Mouse (Mus musculus): Measurements from ENCODE around the gene Cfap299. TPM values are rescaled to one million over a fixed set of nuclear protein-coding genes. Genes with fewer than 3 reads are reported as not detected.

The Cfap299 gene
- polyA plus RNA-seq, 1 experiment from 2014 or later: not detected

GRCm38 (mm10) chr5:98806492-98806891 is 477.4 kb downstream of the Cfap299 start:
- no peak for ATAC-seq (replicated peaks; ENCODE audit: insufficient number of reproducible peaks, low FRiP score, low TSS enrichment)
- H3K4me2 ChIP-seq: no peak overlapping the region
- 85% methylated on average over 4 of the region's 4 CpGs for WGBS (ENCODE audit: insufficient replicate concordance)
- H3K9me3 ChIP-seq (replicated peaks; ENCODE audit: control insufficient read depth, low read length): no peaks in the 10 kb centered on the region
- H3K9ac ChIP-seq (ENCODE audit: low read depth, low read length): no peak overlapping the region
- H3K4me1 ChIP-seq (ENCODE audit: control insufficient read depth, insufficient read depth, low read length): no peaks in the 10 kb centered on the region
- H3K27me3 ChIP-seq (ENCODE audit: control insufficient read depth, insufficient read depth, low read length): no peaks in the 10 kb centered on the region
- no peak overlapping the region for H3K27ac ChIP-seq (ENCODE audit: low read depth, low read length)
- no peak overlapping the region for H3K4me3 ChIP-seq (ENCODE audit: low read depth, low read length)
- no peaks in the 10 kb centered on the region for H3K36me3 ChIP-seq (ENCODE audit: control insufficient read depth, insufficient read depth, low read length)

DNA sequence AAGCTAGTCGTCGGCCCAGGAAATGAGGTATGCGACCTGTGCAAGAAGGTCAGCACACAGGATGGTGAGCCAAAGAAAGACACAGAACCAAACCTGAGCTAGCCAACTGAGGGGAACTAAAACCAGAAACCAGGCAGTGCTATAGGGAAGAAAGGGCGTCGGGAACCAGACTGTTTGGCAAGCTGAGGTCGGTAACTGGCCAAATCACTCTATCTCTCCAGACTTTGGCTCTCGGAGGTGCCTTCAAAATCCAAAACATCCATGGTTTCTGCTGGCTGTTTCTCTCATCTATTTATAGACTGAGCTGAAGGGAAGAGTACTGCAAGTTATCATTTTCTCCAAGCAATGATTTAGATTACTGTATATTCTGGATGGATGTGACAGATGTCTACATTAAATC is 477.9 kb downstream of the Cfap299 start:
- no peak overlapping the region for H3K27ac ChIP-seq (ENCODE audit: low read depth, low read length)
- H3K4me3 ChIP-seq (ENCODE audit: low read depth, low read length): no peak overlapping the region
- WGBS (ENCODE audit: insufficient replicate concordance): 78% methylated on average over 7 of the region's 7 CpGs
- H3K9ac ChIP-seq (ENCODE audit: low read depth, low read length): no peak overlapping the region
- no peak for ATAC-seq (replicated peaks; ENCODE audit: insufficient number of reproducible peaks, low FRiP score, low TSS enrichment)
- H3K27me3 ChIP-seq (ENCODE audit: control insufficient read depth, insufficient read depth, low read length): no peaks in the 10 kb centered on the region
- no peaks in the 10 kb centered on the region for H3K9me3 ChIP-seq (replicated peaks; ENCODE audit: control insufficient read depth, low read length)
- H3K36me3 ChIP-seq (ENCODE audit: control insufficient read depth, insufficient read depth, low read length): no peaks in the 10 kb centered on the region
- H3K4me1 ChIP-seq (ENCODE audit: control insufficient read depth, insufficient read depth, low read length): no peaks in the 10 kb centered on the region
- no peak overlapping the region for H3K4me2 ChIP-seq

DNA sequence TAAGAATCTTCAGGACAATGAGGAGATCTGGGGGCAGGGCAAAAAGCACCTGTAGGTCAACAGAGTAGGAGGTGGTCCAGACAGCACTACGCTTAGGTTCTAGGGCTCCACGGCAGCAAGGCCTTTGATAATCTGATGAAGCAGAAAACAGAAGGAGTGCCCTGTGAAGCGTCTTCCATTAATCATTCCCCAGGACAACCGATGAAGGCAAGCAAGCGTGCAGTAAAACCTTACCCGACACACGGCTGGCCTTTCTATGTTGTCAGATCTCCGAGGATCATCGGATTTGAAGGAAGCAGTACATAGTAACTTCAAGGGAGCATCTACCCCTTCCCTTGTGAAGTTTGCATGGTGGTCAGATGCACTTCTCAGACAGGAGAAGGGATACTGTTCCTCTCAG is 478.8 kb downstream of the Cfap299 start:
- H3K9me3 ChIP-seq (replicated peaks; ENCODE audit: control insufficient read depth, low read length): no peaks in the 10 kb centered on the region
- no peak for ATAC-seq (replicated peaks; ENCODE audit: insufficient number of reproducible peaks, low FRiP score, low TSS enrichment)
- H3K36me3 ChIP-seq (ENCODE audit: control insufficient read depth, insufficient read depth, low read length): no peaks in the 10 kb centered on the region
- H3K4me2 ChIP-seq: no peak overlapping the region
- no peak overlapping the region for H3K27ac ChIP-seq (ENCODE audit: low read depth, low read length)
- H3K4me3 ChIP-seq (ENCODE audit: low read depth, low read length): no peak overlapping the region
- no peaks in the 10 kb centered on the region for H3K27me3 ChIP-seq (ENCODE audit: control insufficient read depth, insufficient read depth, low read length)
- no peak overlapping the region for H3K9ac ChIP-seq (ENCODE audit: low read depth, low read length)
- WGBS (ENCODE audit: insufficient replicate concordance): 71% methylated on average over 9 of the region's 9 CpGs
- no peaks in the 10 kb centered on the region for H3K4me1 ChIP-seq (ENCODE audit: control insufficient read depth, insufficient read depth, low read length)

DNA sequence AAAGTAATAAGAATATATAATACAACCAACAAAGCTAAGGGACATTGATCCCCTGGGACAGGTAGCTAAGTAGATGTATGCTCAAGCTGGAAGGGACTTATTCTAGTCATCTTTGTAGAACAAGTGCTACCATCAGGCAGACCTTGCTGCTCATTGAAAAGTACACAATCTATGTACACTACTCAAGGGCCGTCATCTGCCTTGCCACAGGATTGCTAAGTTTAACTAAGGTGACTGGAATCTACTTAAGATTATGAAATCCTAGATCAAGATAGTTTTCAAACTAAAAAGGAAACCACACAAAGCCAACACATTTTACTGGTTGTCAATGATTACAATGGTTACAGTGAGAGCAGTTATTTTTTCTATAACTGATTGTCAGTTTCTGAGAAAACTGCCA is 483.3 kb downstream of the Cfap299 start:
- H3K27me3 ChIP-seq (ENCODE audit: control insufficient read depth, insufficient read depth, low read length): no peaks in the 10 kb centered on the region
- H3K36me3 ChIP-seq (ENCODE audit: control insufficient read depth, insufficient read depth, low read length): no peaks in the 10 kb centered on the region
- no peak overlapping the region for H3K4me2 ChIP-seq
- no peak overlapping the region for H3K4me3 ChIP-seq (ENCODE audit: low read depth, low read length)
- no peak overlapping the region for H3K27ac ChIP-seq (ENCODE audit: low read depth, low read length)
- WGBS (ENCODE audit: insufficient replicate concordance): 76% methylated on average over 1 of the region's 1 CpGs
- no peak for ATAC-seq (replicated peaks; ENCODE audit: insufficient number of reproducible peaks, low FRiP score, low TSS enrichment)
- H3K9me3 ChIP-seq (replicated peaks; ENCODE audit: control insufficient read depth, low read length): no peaks in the 10 kb centered on the region
- no peaks in the 10 kb centered on the region for H3K4me1 ChIP-seq (ENCODE audit: control insufficient read depth, insufficient read depth, low read length)
- H3K9ac ChIP-seq (ENCODE audit: low read depth, low read length): no peak overlapping the region

GRCm38 (mm10) chr5:98815269-98815668 is 486.2 kb downstream of the Cfap299 start:
- 84% methylated on average over 1 of the region's 1 CpGs for WGBS (ENCODE audit: insufficient replicate concordance)
- no peak overlapping the region for H3K4me2 ChIP-seq
- H3K27ac ChIP-seq (ENCODE audit: low read depth, low read length): no peak overlapping the region
- H3K27me3 ChIP-seq (ENCODE audit: control insufficient read depth, insufficient read depth, low read length): no peaks in the 10 kb centered on the region
- H3K4me3 ChIP-seq (ENCODE audit: low read depth, low read length): no peak overlapping the region
- no peaks in the 10 kb centered on the region for H3K4me1 ChIP-seq (ENCODE audit: control insufficient read depth, insufficient read depth, low read length)
- H3K36me3 ChIP-seq (ENCODE audit: control insufficient read depth, insufficient read depth, low read length): no peaks in the 10 kb centered on the region
- no peak for ATAC-seq (replicated peaks; ENCODE audit: insufficient number of reproducible peaks, low FRiP score, low TSS enrichment)
- H3K9ac ChIP-seq (ENCODE audit: low read depth, low read length): no peak overlapping the region
- no peaks in the 10 kb centered on the region for H3K9me3 ChIP-seq (replicated peaks; ENCODE audit: control insufficient read depth, low read length)

- H3K4me1 ChIP-seq (ENCODE audit: control insufficient read depth, insufficient read depth, low read length): no peaks in the 10 kb centered on the region
- ATAC-seq (replicated peaks; ENCODE audit: insufficient number of reproducible peaks, low FRiP score, low TSS enrichment): no peak
- WGBS (ENCODE audit: insufficient replicate concordance): 74% methylated on average over 9 of the region's 9 CpGs
These were observed 504.7 kb downstream of the Cfap299 start for GRCm38 (mm10) chr5:98833760-98834159.

GRCm38 (mm10) chr5:98834300-98834699 is 505.2 kb downstream of the Cfap299 start:
- Histone ChIP-seq H3K4me1 (ENCODE audit: control insufficient read depth, insufficient read depth, low read length) (no peaks in the 10 kb centered on the region), H3K9me3 (replicated peaks; ENCODE audit: control insufficient read depth, low read length) (no peaks in the 10 kb centered on the region), H3K4me2 (no peak overlapping the region), H3K27ac (ENCODE audit: low read depth, low read length) (no peak overlapping the region), H3K9ac (ENCODE audit: low read depth, low read length) (no peak overlapping the region), H3K36me3 (ENCODE audit: control insufficient read depth, insufficient read depth, low read length) (no peaks in the 10 kb centered on the region), H3K4me3 (ENCODE audit: low read depth, low read length) (no peak overlapping the region), H3K27me3 (ENCODE audit: control insufficient read depth, insufficient read depth, low read length) (no peaks in the 10 kb centered on the region)
- WGBS (ENCODE audit: insufficient replicate concordance): 86% methylated on average over 6 of the region's 6 CpGs
- ATAC-seq (replicated peaks; ENCODE audit: insufficient number of reproducible peaks, low FRiP score, low TSS enrichment): no peak

More at GRCm38 (mm10) chr5:98833760-98834159, 504.7 kb downstream of the Cfap299 start:
- Histone ChIP-seq H3K27ac (ENCODE audit: low read depth, low read length) (no peak overlapping the region), H3K27me3 (ENCODE audit: control insufficient read depth, insufficient read depth, low read length) (no peaks in the 10 kb centered on the region), H3K36me3 (ENCODE audit: control insufficient read depth, insufficient read depth, low read length) (no peaks in the 10 kb centered on the region), H3K9me3 (replicated peaks; ENCODE audit: control insufficient read depth, low read length) (no peaks in the 10 kb centered on the region), H3K9ac (ENCODE audit: low read depth, low read length) (no peak overlapping the region), H3K4me3 (ENCODE audit: low read depth, low read length) (no peak overlapping the region), H3K4me2 (no peak overlapping the region)

DNA sequence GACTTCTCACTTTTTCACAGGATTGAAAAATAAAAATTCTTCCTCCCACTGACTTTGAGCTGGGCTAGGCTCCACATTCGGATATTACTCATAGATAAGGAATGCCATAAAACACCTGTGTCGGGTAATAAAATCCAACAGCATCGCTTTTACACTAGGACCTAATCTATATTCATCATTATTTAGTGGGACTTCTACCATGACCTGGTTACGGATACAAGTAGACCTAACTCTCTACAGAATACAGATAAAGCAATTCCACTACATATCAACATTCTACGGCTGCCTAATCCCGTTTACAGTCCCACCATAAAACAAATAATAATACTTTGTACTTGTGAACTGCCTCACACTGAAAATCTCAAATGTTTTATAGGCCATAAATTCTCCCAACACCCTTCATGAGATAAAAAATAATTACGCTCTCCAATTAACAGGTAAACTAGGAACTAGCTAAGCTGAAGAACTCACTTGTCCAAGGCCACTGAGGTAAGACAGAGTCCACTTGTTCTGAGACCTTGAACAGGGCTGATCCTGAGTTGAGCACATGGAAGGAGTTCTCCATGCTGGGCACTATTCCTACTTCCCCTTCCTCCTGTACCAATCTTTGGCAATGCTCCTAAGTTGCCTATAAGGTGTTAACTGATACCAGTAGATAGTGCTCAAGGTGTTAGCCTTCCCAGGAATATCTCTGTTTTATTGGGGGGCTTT is 513.7 kb downstream of the Cfap299 start:
- Histone ChIP-seq H3K4me3 (ENCODE audit: low read depth, low read length) (no peak overlapping the region), H3K9ac (ENCODE audit: low read depth, low read length) (no peak overlapping the region), H3K36me3 (ENCODE audit: control insufficient read depth, insufficient read depth, low read length) (no peaks in the 10 kb centered on the region), H3K27ac (ENCODE audit: low read depth, low read length) (no peak overlapping the region), H3K4me2 (no peak overlapping the region), H3K27me3 (ENCODE audit: control insufficient read depth, insufficient read depth, low read length) (no peaks in the 10 kb centered on the region), H3K4me1 (ENCODE audit: control insufficient read depth, insufficient read depth, low read length) (no peaks in the 10 kb centered on the region), H3K9me3 (replicated peaks; ENCODE audit: control insufficient read depth, low read length) (no peaks in the 10 kb centered on the region)
- WGBS (ENCODE audit: insufficient replicate concordance): 83% methylated on average over 7 of the region's 7 CpGs
- ATAC-seq (replicated peaks; ENCODE audit: insufficient number of reproducible peaks, low FRiP score, low TSS enrichment): no peak

GRCm38 (mm10) chr5:98844664-98845063 is 515.6 kb downstream of the Cfap299 start:
- no peak overlapping the region for H3K4me3 ChIP-seq (ENCODE audit: low read depth, low read length)
- H3K27me3 ChIP-seq (ENCODE audit: control insufficient read depth, insufficient read depth, low read length): no peaks in the 10 kb centered on the region
- H3K27ac ChIP-seq (ENCODE audit: low read depth, low read length): no peak overlapping the region
- no peaks in the 10 kb centered on the region for H3K9me3 ChIP-seq (replicated peaks; ENCODE audit: control insufficient read depth, low read length)
- no peaks in the 10 kb centered on the region for H3K36me3 ChIP-seq (ENCODE audit: control insufficient read depth, insufficient read depth, low read length)
- no peak overlapping the region for H3K9ac ChIP-seq (ENCODE audit: low read depth, low read length)
- no peak overlapping the region for H3K4me2 ChIP-seq
- no peaks in the 10 kb centered on the region for H3K4me1 ChIP-seq (ENCODE audit: control insufficient read depth, insufficient read depth, low read length)
- whole genome bisulfite sequencing (ENCODE audit: insufficient replicate concordance): 86% methylated on average over 1 of the region's 1 CpGs
- no peak for ATAC-seq (replicated peaks; ENCODE audit: insufficient number of reproducible peaks, low FRiP score, low TSS enrichment)

All from heart, embryonic 11.5 days (tissue).